Mouse (Mus musculus): Measurements from ENCODE around the gene Amotl2. TPM values are rescaled to one million over a fixed set of nuclear protein-coding genes. Genes with fewer than 3 reads are reported as not detected.

Gene Amotl2
- polyA plus RNA-seq, 2 experiments, result 52.7 to 58.9 TPM

DNA sequence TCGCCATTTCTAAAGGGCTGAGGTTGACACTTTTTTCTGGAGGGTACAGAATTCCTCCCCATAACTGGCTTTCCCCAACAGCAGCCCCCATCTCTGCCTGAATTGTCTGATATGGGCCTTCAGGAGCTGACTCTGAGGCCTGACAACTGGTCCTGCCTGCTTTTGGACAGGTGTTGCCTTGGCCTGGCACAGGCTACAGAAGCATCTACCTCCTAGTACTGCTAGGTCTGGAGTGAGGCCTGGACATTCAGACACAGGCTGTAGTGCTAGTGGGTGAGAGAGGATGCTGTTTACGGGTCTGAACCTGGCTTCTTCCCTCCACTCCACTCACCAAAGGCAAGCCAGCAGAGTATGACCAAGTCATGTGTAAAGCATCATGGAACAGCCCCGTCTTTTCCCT lies 10.3 kb downstream of the Amotl2 start:
- peaks cover 99% of the 10 kb centered on the region for H3K36me3 ChIP-seq (ENCODE audit: control insufficient read depth, insufficient read depth, low read length)
- no peak overlapping the region; the same call in 1 of the 2 replicates for H3K4me3 ChIP-seq (replicated peaks; ENCODE audit: low read length)
- no peak for TF ChIP-seq POLR2A (IDR thresholded peaks at IDR 0.05; ENCODE audit: borderline replicate concordance, extremely low read depth, insufficient read depth, insufficient read length)
- ATAC-seq (ENCODE audit: low FRiP score, low read depth) (no peak), DNase-seq (ENCODE audit: low spot score) (no peak)
- H3K9me3 ChIP-seq (ENCODE audit: control insufficient read depth, low read length), result no peaks in the 10 kb centered on the region
- H3K9ac ChIP-seq (ENCODE audit: low read depth, low read length, severe bottlenecking), result no peak overlapping the region
- H3K4me2 ChIP-seq (replicated peaks; ENCODE audit: low read depth, low read length, severe bottlenecking), result peak overlapping the region; percentile 13
- H3K4me1 ChIP-seq (ENCODE audit: control insufficient read depth, insufficient read depth, low read length), result peaks cover 52% of the 10 kb centered on the region
- WGBS, result 62% methylated on average over 3 of the region's 3 CpGs
- peak overlapping the region; percentile 48; the same call in 1 of the 2 replicates for H3K27ac ChIP-seq (replicated peaks; ENCODE audit: low read depth, low read length)
- H3K27me3 ChIP-seq (ENCODE audit: control insufficient read depth, insufficient read depth, low read length), result no peaks in the 10 kb centered on the region

DNA sequence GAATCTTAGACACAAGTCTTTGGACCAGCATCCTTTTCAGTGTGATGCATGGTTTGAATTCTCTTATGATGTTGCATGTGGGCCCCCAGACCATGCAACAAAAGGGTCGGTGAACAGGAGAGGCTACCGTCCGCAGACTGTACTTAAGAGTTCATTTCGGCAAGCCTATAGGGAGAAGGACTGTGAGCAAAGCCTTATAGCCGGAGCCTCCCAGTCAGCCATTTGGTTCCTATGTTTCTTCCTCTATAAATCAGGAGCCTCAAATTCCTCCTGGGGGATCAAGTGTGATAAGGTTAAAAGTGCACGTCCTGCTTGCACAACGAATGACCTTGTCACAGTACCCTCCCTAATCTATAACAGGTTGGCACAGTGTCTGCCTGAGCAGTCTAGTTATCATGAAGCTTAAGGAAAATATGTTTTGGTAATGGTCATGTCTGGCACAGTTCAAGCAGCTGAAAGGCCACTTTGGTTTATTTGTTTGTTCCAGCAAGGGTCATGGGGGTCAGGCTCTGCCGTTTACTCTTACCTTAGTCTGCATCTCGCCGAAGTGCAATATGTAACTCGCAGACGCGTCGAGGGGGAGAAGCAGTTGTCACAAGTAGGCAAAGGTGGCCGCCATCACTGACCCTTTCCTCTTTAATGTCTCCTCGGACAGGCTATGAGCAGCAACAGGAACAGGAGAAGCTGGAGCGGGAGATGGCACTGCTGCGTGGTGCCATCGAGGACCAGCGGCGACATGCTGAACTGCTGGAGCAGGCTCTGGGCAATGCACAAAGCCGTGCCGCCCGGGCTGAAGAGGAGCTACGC lies 11.4 kb downstream of the Amotl2 start:
- DNase-seq (ENCODE audit: low spot score) (no peak), ATAC-seq (ENCODE audit: low FRiP score, low read depth) (no peak)
- no peak overlapping the region for H3K9ac ChIP-seq (ENCODE audit: low read depth, low read length, severe bottlenecking)
- peaks cover 99% of the 10 kb centered on the region for H3K36me3 ChIP-seq (ENCODE audit: control insufficient read depth, insufficient read depth, low read length)
- WGBS, result 85% methylated on average over 25 of the region's 25 CpGs
- H3K4me2 ChIP-seq (replicated peaks; ENCODE audit: low read depth, low read length, severe bottlenecking), result no peak overlapping the region
- H3K4me3 ChIP-seq (replicated peaks; ENCODE audit: low read length), result no peak overlapping the region
- H3K27me3 ChIP-seq (ENCODE audit: control insufficient read depth, insufficient read depth, low read length), result no peaks in the 10 kb centered on the region
- TF ChIP-seq POLR2A (IDR thresholded peaks at IDR 0.05; ENCODE audit: borderline replicate concordance, extremely low read depth, insufficient read depth, insufficient read length), result no peak
- no peaks in the 10 kb centered on the region for H3K9me3 ChIP-seq (ENCODE audit: control insufficient read depth, low read length)
- peaks cover 41% of the 10 kb centered on the region for H3K4me1 ChIP-seq (ENCODE audit: control insufficient read depth, insufficient read depth, low read length)
- H3K27ac ChIP-seq (replicated peaks; ENCODE audit: low read depth, low read length), result no peak overlapping the region

DNA sequence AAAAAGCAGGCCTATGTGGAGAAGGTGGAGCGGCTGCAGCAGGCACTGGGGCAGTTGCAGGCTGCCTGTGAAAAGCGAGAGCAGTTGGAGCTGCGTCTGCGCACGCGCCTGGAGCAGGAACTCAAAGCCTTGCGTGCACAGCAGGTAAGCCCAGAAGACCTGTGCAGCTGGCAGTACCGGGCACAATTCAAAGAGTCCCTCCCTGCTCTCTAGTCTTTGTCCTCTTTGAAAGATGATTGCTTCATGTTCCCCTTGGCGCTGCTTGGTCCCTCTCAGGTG lies 11.9 kb downstream of the Amotl2 start:
- Histone ChIP-seq H3K4me1 (ENCODE audit: control insufficient read depth, insufficient read depth, low read length) (peaks cover 36% of the 10 kb centered on the region), H3K9me3 (ENCODE audit: control insufficient read depth, low read length) (no peaks in the 10 kb centered on the region), H3K4me2 (replicated peaks; ENCODE audit: low read depth, low read length, severe bottlenecking) (no peak overlapping the region), H3K4me3 (replicated peaks; ENCODE audit: low read length) (no peak overlapping the region), H3K27ac (replicated peaks; ENCODE audit: low read depth, low read length) (no peak overlapping the region), H3K9ac (ENCODE audit: low read depth, low read length, severe bottlenecking) (no peak overlapping the region), H3K36me3 (ENCODE audit: control insufficient read depth, insufficient read depth, low read length) (peaks cover 98% of the 10 kb centered on the region), H3K27me3 (ENCODE audit: control insufficient read depth, insufficient read depth, low read length) (no peaks in the 10 kb centered on the region)
- TF ChIP-seq POLR2A (IDR thresholded peaks at IDR 0.05; ENCODE audit: borderline replicate concordance, extremely low read depth, insufficient read depth, insufficient read length), result no peak
- 93% methylated on average over 9 of the region's 9 CpGs for WGBS
- DNase-seq (ENCODE audit: low spot score) (no peak), ATAC-seq (ENCODE audit: low FRiP score, low read depth) (no peak)

DNA sequence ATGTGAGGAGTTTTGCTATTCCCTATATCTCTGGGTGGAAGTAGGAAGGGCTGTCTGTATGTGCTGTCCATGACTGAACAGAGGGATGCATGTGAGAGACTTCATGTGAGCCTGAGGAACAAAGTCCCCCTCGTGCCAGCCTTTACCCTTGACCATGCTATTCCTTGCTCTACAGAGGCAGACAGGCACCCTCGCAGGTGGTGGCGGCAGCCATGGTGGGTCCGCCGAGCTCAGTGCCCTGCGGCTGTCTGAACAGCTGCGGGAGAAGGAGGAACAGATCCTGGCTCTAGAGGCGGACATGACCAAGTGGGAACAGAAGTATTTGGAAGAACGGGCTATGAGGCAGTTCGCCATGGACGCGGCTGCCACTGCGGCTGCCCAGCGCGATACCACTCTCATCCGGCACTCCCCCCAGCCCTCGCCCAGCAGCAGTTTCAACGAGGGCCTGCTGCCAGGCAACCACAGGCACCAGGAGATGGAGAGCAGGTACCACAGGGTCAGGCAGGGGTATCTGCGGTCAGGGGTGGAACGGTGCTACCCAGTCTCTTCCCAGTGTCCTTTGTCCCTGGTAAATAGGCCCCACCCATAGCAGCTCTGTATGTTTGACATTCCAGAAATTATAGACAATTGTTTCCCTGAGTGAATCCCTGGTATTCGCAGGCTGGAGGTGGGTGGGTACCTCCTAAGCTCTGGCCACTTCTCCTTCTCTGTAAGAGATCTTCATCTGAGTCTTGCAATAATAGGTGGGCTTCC lies 12.8 kb downstream of the Amotl2 start:
- Histone ChIP-seq H3K27ac (replicated peaks; ENCODE audit: low read depth, low read length) (no peak overlapping the region), H3K9ac (ENCODE audit: low read depth, low read length, severe bottlenecking) (no peak overlapping the region), H3K27me3 (ENCODE audit: control insufficient read depth, insufficient read depth, low read length) (no peaks in the 10 kb centered on the region), H3K9me3 (ENCODE audit: control insufficient read depth, low read length) (no peaks in the 10 kb centered on the region), H3K4me2 (replicated peaks; ENCODE audit: low read depth, low read length, severe bottlenecking) (no peak overlapping the region), H3K4me3 (replicated peaks; ENCODE audit: low read length) (no peak overlapping the region), H3K36me3 (ENCODE audit: control insufficient read depth, insufficient read depth, low read length) (peaks cover 96% of the 10 kb centered on the region), H3K4me1 (ENCODE audit: control insufficient read depth, insufficient read depth, low read length) (peaks cover 27% of the 10 kb centered on the region)
- no peak for DNase-seq (ENCODE audit: low spot score)
- whole genome bisulfite sequencing, result 92% methylated on average over 21 of the region's 21 CpGs
- TF ChIP-seq POLR2A (IDR thresholded peaks at IDR 0.05; ENCODE audit: borderline replicate concordance, extremely low read depth, insufficient read depth, insufficient read length), result no peak
- ATAC-seq (ENCODE audit: low FRiP score, low read depth), result no peak

DNA sequence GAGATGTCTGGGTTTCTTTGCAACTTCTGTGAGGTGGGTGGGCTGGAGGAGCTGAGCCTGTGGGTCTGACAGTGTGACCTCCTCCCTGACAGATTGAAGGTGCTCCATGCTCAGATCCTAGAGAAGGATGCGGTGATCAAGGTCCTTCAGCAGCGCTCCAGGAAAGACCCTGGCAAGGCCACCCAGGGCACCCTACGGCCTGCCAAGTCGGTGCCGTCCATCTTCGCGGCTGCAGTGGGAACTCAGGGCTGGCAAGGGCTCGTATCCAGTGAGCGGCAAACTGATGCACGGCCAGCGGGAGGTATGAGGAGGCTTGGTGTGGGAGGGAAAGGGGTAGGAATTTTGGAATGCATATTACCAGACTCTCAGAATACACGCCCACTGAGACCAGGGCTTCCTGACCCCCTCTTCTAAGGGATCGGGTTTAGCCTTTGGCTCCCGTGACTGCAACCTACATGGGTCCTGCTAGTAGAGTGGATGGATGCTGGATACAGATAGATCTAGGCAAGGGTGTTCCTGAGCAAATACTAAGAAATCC lies 13.5 kb downstream of the Amotl2 start:
- ATAC-seq (ENCODE audit: low FRiP score, low read depth) (no peak), DNase-seq (ENCODE audit: low spot score) (no peak)
- Histone ChIP-seq H3K4me2 (replicated peaks; ENCODE audit: low read depth, low read length, severe bottlenecking) (no peak overlapping the region), H3K27me3 (ENCODE audit: control insufficient read depth, insufficient read depth, low read length) (no peaks in the 10 kb centered on the region), H3K36me3 (ENCODE audit: control insufficient read depth, insufficient read depth, low read length) (peaks cover 90% of the 10 kb centered on the region), H3K4me3 (replicated peaks; ENCODE audit: low read length) (no peak overlapping the region), H3K9me3 (ENCODE audit: control insufficient read depth, low read length) (no peaks in the 10 kb centered on the region), H3K9ac (ENCODE audit: low read depth, low read length, severe bottlenecking) (no peak overlapping the region), H3K27ac (replicated peaks; ENCODE audit: low read depth, low read length) (no peak overlapping the region), H3K4me1 (ENCODE audit: control insufficient read depth, insufficient read depth, low read length) (peaks cover 20% of the 10 kb centered on the region)
- no peak for TF ChIP-seq POLR2A (IDR thresholded peaks at IDR 0.05; ENCODE audit: borderline replicate concordance, extremely low read depth, insufficient read depth, insufficient read length)
- 91% methylated on average over 14 of the region's 14 CpGs for WGBS

Measured in limb, embryonic 14.5 days (tissue).